Mouse (Mus musculus) C2C12 (cell line): Measurements from ENCODE around the gene Mrpl12. TPM values are rescaled to one million over a fixed set of nuclear protein-coding genes. Genes with fewer than 3 reads are reported as not detected.
A peak's percentile ranks its signal among the peaks of the same experiment; 100 is the strongest.

Experiments used
- H3K27me3 ChIP-seq: one replicate; pipeline ENCODE4 v1.6.1; 2011; ENCODE audit not compliant: control insufficient read depth, insufficient read depth, insufficient read length
- H3K36me3 ChIP-seq: one replicate; pipeline ENCODE4 v1.6.1; 2011; ENCODE audit not compliant: control insufficient read depth, insufficient read depth
- H3K4me3 ChIP-seq: one replicate; pipeline ENCODE4 v1.5.1; 2011; ENCODE audit warnings: mild to moderate bottlenecking, control low read depth; ENCODE audit not compliant: poor library complexity, insufficient read depth, severe bottlenecking
- H3K79me2 ChIP-seq: one replicate; pipeline ENCODE4 v1.6.1; 2011; ENCODE audit not compliant: control insufficient read depth, insufficient read depth
- H3K79me3 ChIP-seq: one replicate; pipeline ENCODE4 v1.6.1; 2011; ENCODE audit warnings: low read depth, control low read depth
- H3ac ChIP-seq: one replicate; pipeline ENCODE3; 2011; ENCODE audit warnings: low read depth; ENCODE audit not compliant: control insufficient read depth, insufficient read length
- CEBPB ChIP-seq: IDR thresholded peaks from one replicate; pipeline ENCODE4 v1.6.1; 2011; ENCODE audit warnings: low read depth, mild to moderate bottlenecking, control low read depth, moderate library complexity
- CTCF ChIP-seq: IDR thresholded peaks from one replicate; pipeline ENCODE4 v1.5.1; 2011; ENCODE audit not compliant: control insufficient read depth, insufficient read depth, insufficient read length
- FOSL1 ChIP-seq: IDR thresholded peaks from one replicate; pipeline ENCODE4 v1.8.0; 2011; ENCODE audit warnings: mild to moderate bottlenecking, low read length; ENCODE audit not compliant: poor library complexity, insufficient read depth, severe bottlenecking
- MAX ChIP-seq: IDR thresholded peaks from one replicate; pipeline ENCODE4 v1.6.1; 2011; ENCODE audit warnings: mild to moderate bottlenecking, control low read depth
- MYOD1 ChIP-seq: IDR thresholded peaks from one replicate; pipeline ENCODE4 v1.6.1; 2011; ENCODE audit warnings: low read depth; ENCODE audit not compliant: control insufficient read depth, insufficient read length
- MYOG ChIP-seq: IDR thresholded peaks from one replicate; pipeline ENCODE4 v1.6.1; 2011; ENCODE audit not compliant: control insufficient read depth, insufficient read length; ENCODE audit errors: extremely low read depth
- USF1 ChIP-seq: IDR thresholded peaks from one replicate; pipeline ENCODE4 v1.6.1; 2011; ENCODE audit warnings: low read depth, mild to moderate bottlenecking, control low read depth, moderate library complexity
- long read RNA-seq, 2 experiments: library from polyadenylated mRNA; unstranded; transcript quantifications; one replicate each; pipeline ENCODE4 v2.0.0; 2019 to 2020
- polyA plus RNA-seq: library from polyadenylated mRNA; unstranded; fragments of >200 nt; fragmentation: generic; extraction: Trizol; gene quantifications from one replicate; pipeline ENCODE4 v1.2.1, GENCODE M21; 2012; ENCODE audit warnings: missing spikeins

Mrpl12 gene
- 338 TPM for polyA plus RNA-seq
- long read RNA-seq, experiment 1, transcript Mrpl12-201 (5 exons, 1,316 nt): major isoform, 149 of 170 reads
- long read RNA-seq, experiment 1, transcript Mrpl12-202 (4 exons, 768 nt): minor isoform, 5 of 170 reads
- long read RNA-seq, experiment 1, partial matches to known transcripts: 13 of 170 reads
- long read RNA-seq, experiment 1, other reads (novel, unspliced or antisense): 3 of 170 reads
- long read RNA-seq, experiment 2, transcript Mrpl12-201 (5 exons, 1,316 nt): major isoform, 113 of 118 reads
- long read RNA-seq, experiment 2, partial matches to known transcripts: 2 of 118 reads
- long read RNA-seq, experiment 2, other reads (novel, unspliced or antisense): 0 of 118 reads

DNA sequence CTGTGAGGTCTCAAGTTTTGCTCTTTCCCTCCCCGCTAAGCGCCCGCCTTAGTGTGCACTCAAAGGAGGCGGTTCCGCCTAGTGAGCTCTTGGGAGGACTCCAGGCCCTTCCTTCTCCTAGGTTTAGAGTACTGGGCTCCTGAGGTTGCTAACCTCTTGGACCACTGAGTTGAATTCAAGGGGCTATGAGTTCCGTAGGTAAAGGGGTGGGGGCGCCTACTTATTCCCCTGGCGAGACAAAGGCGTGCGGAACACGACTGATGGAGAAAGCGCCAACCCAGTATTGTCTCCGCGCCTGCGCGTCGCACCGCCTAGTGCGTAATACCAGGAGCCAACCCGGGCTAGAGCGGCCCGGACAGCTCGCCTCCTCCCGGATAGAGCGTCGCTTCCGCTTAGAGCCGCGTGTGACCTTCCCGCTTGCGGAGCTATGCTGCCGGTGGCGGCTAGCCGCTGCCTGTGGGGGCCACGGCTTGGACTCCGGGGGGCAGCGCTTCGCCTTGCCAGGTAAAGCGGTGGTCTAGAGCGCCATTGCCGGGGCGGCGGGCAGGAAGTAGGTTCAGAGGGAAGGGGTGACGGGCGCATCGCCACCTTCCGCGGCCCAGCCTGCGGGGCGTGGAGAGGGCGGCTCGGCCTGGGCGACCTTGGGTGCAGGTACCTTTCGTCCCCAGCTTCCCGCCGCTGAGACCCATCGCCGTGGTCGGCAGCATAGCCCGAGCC, at the start of gene Mrpl12:
Mrpl12 (plus strand) TSS at position 349 of the 717 bp plus-strand sequence.
- H3K79me2 ChIP-seq: peaks cover 38% of the 10 kb centered on the region
- H3K79me3 ChIP-seq: peaks cover 26% of the 10 kb centered on the region
- TF ChIP-seq MYOD1 (no peak), USF1 (peak; percentile 9), MAX (peak; percentile 96)
- peak within 1 kb of the TSS; percentile 98 for H3ac ChIP-seq
- H3K36me3 ChIP-seq: peaks cover 78% of the 10 kb centered on the region
- peak within 1 kb of the TSS; percentile 100 for H3K4me3 ChIP-seq
- H3K27me3 ChIP-seq: no peaks in the 10 kb centered on the region

GRCm38 (mm10) chr11:120437152-120437856, 47.1 kb upstream of the Mrpl12 start, which contains the start of gene Nploc4:
Gene Nploc4 (minus strand): TSS chr11:120437708.
- Histone ChIP-seq H3K27me3 (peaks cover 14% of the 10 kb centered on the region), H3K79me2 (peaks cover 52% of the 10 kb centered on the region), H3ac (peak within 1 kb of the TSS; percentile 70), H3K36me3 (peaks cover 36% of the 10 kb centered on the region), H3K79me3 (peaks cover 41% of the 10 kb centered on the region), H3K4me3 (peak within 1 kb of the TSS; percentile 93)
- TF ChIP-seq MAX (peak; percentile 73), FOSL1 (no peak)

DNA sequence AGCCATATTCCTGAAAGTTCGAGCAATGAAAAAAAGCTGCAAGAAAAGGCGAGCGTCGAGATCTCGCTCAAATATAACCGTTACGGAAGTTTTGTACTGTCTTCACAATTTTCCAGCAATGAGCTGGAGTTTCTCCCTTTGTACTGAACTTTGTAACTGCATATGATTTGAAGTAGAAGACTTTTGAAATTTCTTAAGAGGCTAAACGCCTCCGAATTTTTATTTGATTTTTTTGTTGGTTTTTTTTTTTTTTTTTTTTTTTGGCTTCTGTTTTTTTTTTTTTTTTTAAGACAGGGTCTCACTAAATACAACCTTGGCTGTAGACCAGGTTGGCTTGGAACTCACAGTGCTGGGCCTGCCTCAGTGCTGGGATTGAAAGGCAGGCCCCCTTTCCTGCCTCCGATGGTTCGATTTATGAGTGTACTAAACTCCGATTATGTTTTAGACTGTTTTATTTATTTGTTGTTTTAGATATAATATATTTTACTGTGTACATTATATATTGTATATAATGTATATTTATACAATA, 46.5 kb upstream of the Mrpl12 start:
- Histone ChIP-seq H3K79me2 (peaks cover 45% of the 10 kb centered on the region), H3ac (peak overlapping the region; percentile 26), H3K79me3 (peaks cover 40% of the 10 kb centered on the region), H3K36me3 (peaks cover 30% of the 10 kb centered on the region), H3K4me3 (peak overlapping the region; percentile 93), H3K27me3 (peaks cover 14% of the 10 kb centered on the region)
- TF ChIP-seq MAX (peak; percentile 0), CTCF (no peak)

- H3K36me3 ChIP-seq: no peaks in the 10 kb centered on the region
Measured at GRCm38 (mm10) chr11:120442344-120442743, 42.1 kb upstream of the Mrpl12 start, which contains the start of gene Tspan10. Gene Tspan10 (plus strand): TSS chr11:120442644.

GRCm38 (mm10) chr11:120442765-120443280, 41.6 kb upstream of the Mrpl12 start:
- TF ChIP-seq USF1: no peak
- no peak for TF ChIP-seq CEBPB
- TF ChIP-seq CTCF: no peak
- no peak for TF ChIP-seq MYOG
- TF ChIP-seq MAX: no peak
- TF ChIP-seq FOSL1: no peak
- no peak for TF ChIP-seq MYOD1
- H3K36me3 ChIP-seq: no peaks in the 10 kb centered on the region
- H3K27me3 ChIP-seq: peaks cover 14% of the 10 kb centered on the region
- no peak overlapping the region for H3ac ChIP-seq
- H3K79me2 ChIP-seq: no peaks in the 10 kb centered on the region
- H3K79me3 ChIP-seq: no peaks in the 10 kb centered on the region
- no peak overlapping the region for H3K4me3 ChIP-seq

More at GRCm38 (mm10) chr11:120442344-120442743, 42.1 kb upstream of the Mrpl12 start, which contains the start of gene Tspan10:
- Histone ChIP-seq H3K4me3 (no peak within 1 kb of the TSS), H3K79me2 (peaks cover 1% of the 10 kb centered on the region), H3ac (no peak within 1 kb of the TSS), H3K79me3 (no peaks in the 10 kb centered on the region), H3K27me3 (peaks cover 14% of the 10 kb centered on the region)
- TF ChIP-seq CEBPB: no peak
- TF ChIP-seq MAX: no peak
- TF ChIP-seq USF1: no peak
- no peak for TF ChIP-seq FOSL1
- TF ChIP-seq CTCF: no peak
- no peak for TF ChIP-seq MYOG
- no peak for TF ChIP-seq MYOD1

DNA sequence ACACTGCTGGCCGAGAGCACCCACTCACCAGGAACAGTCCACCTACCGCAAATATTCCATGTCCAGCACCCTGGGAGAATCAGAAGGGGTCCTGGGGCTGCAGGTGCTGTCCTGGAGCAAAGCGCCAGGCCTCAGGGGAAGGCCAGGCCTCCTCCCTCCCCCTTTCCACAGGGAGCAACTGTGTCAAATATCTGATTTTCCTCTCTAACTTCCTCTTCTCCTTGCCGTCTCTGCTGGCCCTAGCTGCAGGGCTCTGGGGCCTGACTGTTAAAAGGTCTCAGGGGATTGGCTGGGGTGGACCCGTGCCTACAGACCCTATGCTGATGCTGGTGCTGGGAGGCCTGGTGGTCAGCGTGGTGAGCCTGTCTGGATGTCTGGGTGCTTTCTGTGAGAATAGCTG, 40.3 kb upstream of the Mrpl12 start:
- H3K79me2 ChIP-seq: no peaks in the 10 kb centered on the region
- TF ChIP-seq MYOG (no peak), CEBPB (no peak), USF1 (no peak), FOSL1 (no peak), CTCF (no peak), MYOD1 (no peak), MAX (no peak)
- H3K79me3 ChIP-seq: no peaks in the 10 kb centered on the region
- peaks cover 14% of the 10 kb centered on the region for H3K27me3 ChIP-seq
- no peaks in the 10 kb centered on the region for H3K36me3 ChIP-seq
- H3ac ChIP-seq: no peak overlapping the region
- H3K4me3 ChIP-seq: no peak overlapping the region
